Mouse (Mus musculus) neural tube, embryonic 12.5 days (tissue): ENCODE measurements around the gene Mbnl3. TPM values are rescaled to one million over a fixed set of nuclear protein-coding genes. Genes with fewer than 3 reads are reported as not detected.

Source experiments
- ATAC-seq: fragments of 200-750 bp; cut with Nextera tagmentation; 2 replicates; pipeline ENCODE4 v1.8.0; 2017; ENCODE audit warnings: low read depth, mild to moderate bottlenecking, moderate TSS enrichment, moderate library complexity; ENCODE audit not compliant: low FRiP score
- H3K27ac ChIP-seq: fragments of 300-500 bp; sonication (generic); 2 replicates; pipeline ENCODE4 v1.5.1; 2016
- H3K27me3 ChIP-seq: fragments of 300-500 bp; sonication (generic); replicated peaks from 2 replicates; pipeline ENCODE4 v1.6.1; 2016; ENCODE audit warnings: mild to moderate bottlenecking
- H3K36me3 ChIP-seq: fragments of 300-500 bp; sonication (generic); 2 replicates; pipeline ENCODE4 v1.6.1; 2016; ENCODE audit warnings: mild to moderate bottlenecking
- H3K4me1 ChIP-seq: fragments of 300-500 bp; sonication (generic); 2 replicates; pipeline ENCODE4 v1.6.1; 2016
- H3K4me2 ChIP-seq: fragments of 300-500 bp; sonication (generic); replicated peaks from 2 replicates; pipeline ENCODE4 v1.6.1; 2016; ENCODE audit warnings: mild to moderate bottlenecking
- H3K4me3 ChIP-seq: fragments of 300-500 bp; sonication (generic); 2 replicates; pipeline ENCODE4 v1.5.1; 2016
- H3K9ac ChIP-seq: fragments of 300-500 bp; sonication (generic); 2 replicates; pipeline ENCODE4 v1.6.1; 2016; ENCODE audit warnings: mild to moderate bottlenecking
- H3K9me3 ChIP-seq: fragments of 300-500 bp; sonication (generic); 2 replicates; pipeline ENCODE4 v1.6.1; 2016; ENCODE audit warnings: mild to moderate bottlenecking
- WGBS: fragments of 180-500 bp; shearing (Covaris S2); methylation state at CpG from one replicate; pipeline ENCODE4 v1.1.7; 2016; 5-methylcytosine and 5-hydroxymethylcytosine counted together
- microRNA-seq: library from miRNA; unstranded; fragments of <30 nt; microRNA quantifications from one replicate; pipeline ENCODE4, GENCODE M21; 2017
- polyA plus RNA-seq: library from polyadenylated mRNA; unstranded; fragments of >200 nt; fragmentation: Nextera tagmentation; extraction: Ambion mirVana; gene quantifications from 2 replicates; pipeline ENCODE4 v1.2.1, GENCODE M21; 2016

The Mbnl3 gene
- polyA plus RNA-seq, 1 experiment from 2014 or later: 2.7 TPM

DNA sequence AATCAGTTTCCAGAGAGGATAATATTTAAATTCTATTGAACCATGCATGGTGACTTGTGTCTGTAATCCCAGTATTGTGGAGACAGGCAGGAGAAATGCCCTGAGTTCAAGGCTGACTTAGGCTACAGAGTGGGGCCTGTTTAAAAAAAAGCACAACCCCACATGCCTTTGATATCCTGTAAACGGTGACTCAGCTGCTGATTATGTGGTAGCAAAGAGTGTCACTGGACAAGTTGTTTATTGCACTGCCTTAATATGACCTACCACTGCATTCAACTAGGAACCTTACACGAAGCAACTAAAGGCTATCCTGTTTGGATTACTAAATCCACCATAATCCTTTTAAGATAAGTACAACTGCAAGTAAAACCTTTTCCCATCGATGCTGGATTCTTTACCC lies 66.3 kb downstream of the Mbnl3 start:
- H3K27ac ChIP-seq: no peak overlapping the region
- no peak for ATAC-seq
- 72% methylated on average over 3 of the region's 3 CpGs for WGBS
- no peaks in the 10 kb centered on the region for H3K27me3 ChIP-seq
- H3K4me1 ChIP-seq: no peaks in the 10 kb centered on the region
- no peak overlapping the region for H3K4me2 ChIP-seq
- no peak overlapping the region for H3K4me3 ChIP-seq
- no peak overlapping the region for H3K9ac ChIP-seq
- no peaks in the 10 kb centered on the region for H3K36me3 ChIP-seq
- H3K9me3 ChIP-seq: no peaks in the 10 kb centered on the region

DNA sequence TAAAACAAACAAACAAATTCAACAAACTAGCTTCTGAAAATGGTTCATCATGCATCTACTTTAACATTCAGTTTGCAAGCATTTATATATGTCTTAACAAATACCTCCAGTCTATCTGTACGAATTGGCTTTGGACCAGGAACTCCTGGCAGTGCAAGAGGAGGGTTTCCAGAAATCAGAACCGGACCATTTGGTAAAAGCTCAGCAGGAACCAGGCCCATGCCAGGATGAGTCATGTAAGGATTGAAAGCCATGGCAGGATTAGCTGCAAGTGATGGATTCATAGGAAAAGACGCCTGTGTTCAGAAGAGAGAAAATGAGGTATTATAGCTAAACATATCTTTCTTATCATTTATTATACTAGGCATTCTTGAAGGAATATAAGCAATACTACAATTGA lies 75.0 kb downstream of the Mbnl3 start:
- Histone ChIP-seq H3K27ac (no peak overlapping the region), H3K36me3 (no peaks in the 10 kb centered on the region), H3K4me1 (no peaks in the 10 kb centered on the region), H3K9ac (no peak overlapping the region), H3K4me3 (no peak overlapping the region), H3K4me2 (no peak overlapping the region), H3K9me3 (no peaks in the 10 kb centered on the region), H3K27me3 (no peaks in the 10 kb centered on the region)
- ATAC-seq: no peak
- WGBS: 79% methylated on average over 3 of the region's 3 CpGs

DNA sequence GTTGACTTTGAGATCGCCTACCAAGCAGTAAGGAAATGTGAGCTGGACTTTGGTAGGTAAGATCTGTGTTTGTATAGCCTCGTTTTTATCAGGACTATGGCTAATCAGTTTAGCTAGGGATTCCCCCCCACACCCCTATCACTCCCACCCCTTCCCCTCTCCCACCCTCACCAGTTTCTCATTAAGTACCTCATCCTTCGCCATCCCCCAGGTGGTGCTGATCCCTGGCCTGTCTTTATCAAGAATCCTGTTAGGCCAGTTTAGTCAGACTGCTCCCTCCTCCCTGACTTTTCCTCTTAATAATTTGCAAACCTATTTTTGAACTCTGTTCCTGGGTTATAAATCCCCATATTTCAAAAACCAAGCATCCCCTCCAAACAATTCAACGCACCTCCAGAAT lies 103.6 kb downstream of the Mbnl3 start:
- 81% methylated on average over 4 of the region's 4 CpGs for whole genome bisulfite sequencing
- no peak for ATAC-seq
- no peak overlapping the region for H3K4me2 ChIP-seq

DNA sequence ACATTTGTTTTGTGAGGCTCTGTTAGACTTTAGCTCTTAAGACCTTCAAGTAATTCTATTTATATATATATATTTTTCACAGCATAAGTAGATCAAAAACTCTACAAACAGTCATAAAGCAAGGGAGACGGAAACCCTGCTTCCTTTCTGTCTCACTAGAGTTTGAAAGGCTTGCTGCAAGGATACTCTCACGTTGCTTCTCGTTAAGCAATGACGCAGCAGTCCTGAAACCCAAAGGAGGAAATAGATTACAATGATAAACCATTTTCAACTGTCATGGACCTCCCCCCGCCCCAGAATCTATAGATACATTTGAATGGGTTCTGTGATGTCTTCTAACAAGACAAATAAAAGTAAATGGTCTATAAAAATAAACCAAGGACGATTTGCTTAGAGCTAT lies 121.4 kb downstream of the Mbnl3 start:
- Histone ChIP-seq H3K9ac (no peak overlapping the region), H3K27ac (no peak overlapping the region), H3K4me2 (no peak overlapping the region), H3K4me1 (no peaks in the 10 kb centered on the region), H3K9me3 (no peaks in the 10 kb centered on the region), H3K4me3 (no peak overlapping the region), H3K27me3 (no peaks in the 10 kb centered on the region), H3K36me3 (no peaks in the 10 kb centered on the region)
- 82% methylated on average over 6 of the region's 6 CpGs for WGBS
- no peak for ATAC-seq

More for the DNA sequence above, 103.6 kb downstream of the Mbnl3 start:
- Histone ChIP-seq H3K4me3 (no peak overlapping the region), H3K27me3 (no peaks in the 10 kb centered on the region), H3K9ac (no peak overlapping the region), H3K27ac (no peak overlapping the region), H3K9me3 (no peaks in the 10 kb centered on the region), H3K4me1 (no peaks in the 10 kb centered on the region), H3K36me3 (no peaks in the 10 kb centered on the region)

DNA sequence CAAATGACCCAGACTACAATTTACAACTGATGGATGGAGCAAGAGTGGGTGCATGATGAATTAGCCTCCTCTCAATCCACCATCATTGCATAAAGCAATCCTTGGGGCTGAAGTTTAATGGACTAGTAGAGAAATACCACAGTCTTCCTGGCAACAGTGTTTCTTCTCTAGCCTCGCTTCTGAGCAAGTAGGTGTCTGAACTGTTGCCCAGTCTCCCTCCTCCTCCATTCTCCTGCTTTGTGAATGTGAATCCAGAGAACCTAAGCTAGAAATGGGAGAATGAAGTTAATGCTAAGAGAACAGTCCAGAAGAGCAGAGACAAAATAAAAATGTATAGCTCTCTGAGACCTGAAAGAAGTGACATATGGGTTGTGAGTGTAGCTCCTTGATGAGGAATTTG lies 122.1 kb downstream of the Mbnl3 start:
- Histone ChIP-seq H3K4me3 (no peak overlapping the region), H3K9me3 (no peaks in the 10 kb centered on the region), H3K36me3 (no peaks in the 10 kb centered on the region), H3K9ac (no peak overlapping the region), H3K4me1 (no peaks in the 10 kb centered on the region), H3K4me2 (no peak overlapping the region), H3K27ac (no peak overlapping the region), H3K27me3 (no peaks in the 10 kb centered on the region)
- WGBS: 53% methylated on average over 1 of the region's 1 CpGs
- ATAC-seq: no peak

DNA sequence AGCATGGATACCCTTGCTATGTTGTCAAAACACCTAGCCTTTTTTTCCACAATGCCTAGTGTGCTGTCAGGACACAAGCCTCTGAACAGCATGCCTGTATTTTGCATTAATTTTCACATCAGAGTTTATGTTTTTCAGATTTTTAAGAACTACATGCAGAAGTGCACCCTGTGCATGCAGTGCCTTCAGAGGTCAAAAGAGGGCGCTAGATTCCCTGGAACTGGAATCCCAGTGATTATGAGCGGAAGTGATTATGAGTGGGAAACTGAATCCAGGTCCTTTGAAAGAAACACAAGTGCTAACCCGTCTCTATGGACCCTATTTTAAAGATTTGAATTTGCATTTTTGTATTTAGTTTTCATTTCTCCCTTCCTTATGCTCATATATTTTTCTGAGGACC lies 129.6 kb downstream of the Mbnl3 start:
- Histone ChIP-seq H3K4me2 (no peak overlapping the region), H3K9me3 (no peaks in the 10 kb centered on the region), H3K4me1 (no peaks in the 10 kb centered on the region), H3K4me3 (no peak overlapping the region), H3K36me3 (no peaks in the 10 kb centered on the region), H3K27ac (no peak overlapping the region), H3K9ac (no peak overlapping the region), H3K27me3 (no peaks in the 10 kb centered on the region)
- 44% methylated on average over 3 of the region's 3 CpGs for WGBS
- no peak for ATAC-seq

Small RNA genes lying within 50 kb of the gene (microRNA-seq; reads per million reads assigned to microRNA genes)
- not detected for gene Gm23417

Other genes starting within 250 kb of the Mbnl3 start
- 25.0 and 25.8 TPM in 2 replicates for gene Rap2c, start 188.5 kb downstream of the Mbnl3 start, polyA plus RNA-seq